Mouse (Mus musculus) gastrocnemius, postnatal 25 days (tissue): ENCODE measurements at regions not wholly inside any gene's neighbourhood (a gene's known extent, or its start where the extent isn't known, plus 50 kb on each side); places are given as distances from the start of the nearest gene placed in this dataset.

Experiments used
- DNase-seq: peaks from one replicate; pipeline ENCODE4 v3.0.0; 2022

- no peak for DNase-seq
These were observed 115.3 kb upstream of the Atp6ap2 start for GRCm38 (mm10) chrX:12472296-12472695.

DNA sequence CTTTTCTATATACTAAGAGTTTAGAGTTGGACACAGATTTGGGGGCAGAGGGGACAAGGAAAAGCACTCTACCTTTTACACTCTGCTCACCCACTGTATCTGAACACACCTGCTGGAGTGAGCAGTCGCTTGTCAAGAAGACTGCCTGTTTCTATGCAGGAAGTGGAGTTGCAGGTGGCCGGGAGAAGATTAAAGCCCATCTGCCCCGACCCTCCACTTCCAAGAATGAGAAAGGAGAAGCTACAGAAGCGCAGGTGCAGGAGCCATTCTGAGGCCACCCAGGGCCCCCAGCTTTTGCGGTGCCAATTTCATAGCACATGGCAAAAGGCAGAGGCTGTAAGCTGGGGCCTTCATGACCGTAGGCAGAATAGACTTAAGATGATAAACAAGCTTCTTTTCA, 108.4 kb upstream of the Atp6ap2 start:
- no peak for DNase-seq

- DNase-seq, result no peak
These were observed 96.6 kb upstream of the Atp6ap2 start for GRCm38 (mm10) chrX:12490957-12491356.

- DNase-seq, result no peak
These were observed 94.4 kb upstream of the Atp6ap2 start for GRCm38 (mm10) chrX:12493216-12493615.

DNA sequence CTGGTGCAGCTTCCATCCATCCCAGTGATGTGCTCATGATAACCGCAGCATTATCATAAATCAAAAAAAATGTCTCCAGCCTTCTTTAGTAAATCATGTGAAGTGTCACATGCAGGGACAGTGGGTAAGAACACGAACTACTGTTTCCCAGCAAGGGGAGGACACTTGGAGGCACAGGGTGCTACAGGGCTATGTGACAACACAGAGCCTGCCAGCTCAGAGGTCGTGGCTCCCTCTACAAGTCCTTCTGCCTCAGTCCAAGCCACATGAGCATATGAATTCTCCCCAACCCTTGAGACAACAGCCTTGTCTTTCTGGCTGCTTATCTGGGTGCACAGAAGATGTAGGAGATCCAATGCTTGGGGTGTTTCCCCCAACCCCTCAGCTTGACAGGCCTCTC, 93.7 kb upstream of the Atp6ap2 start:
- no peak for DNase-seq

DNA sequence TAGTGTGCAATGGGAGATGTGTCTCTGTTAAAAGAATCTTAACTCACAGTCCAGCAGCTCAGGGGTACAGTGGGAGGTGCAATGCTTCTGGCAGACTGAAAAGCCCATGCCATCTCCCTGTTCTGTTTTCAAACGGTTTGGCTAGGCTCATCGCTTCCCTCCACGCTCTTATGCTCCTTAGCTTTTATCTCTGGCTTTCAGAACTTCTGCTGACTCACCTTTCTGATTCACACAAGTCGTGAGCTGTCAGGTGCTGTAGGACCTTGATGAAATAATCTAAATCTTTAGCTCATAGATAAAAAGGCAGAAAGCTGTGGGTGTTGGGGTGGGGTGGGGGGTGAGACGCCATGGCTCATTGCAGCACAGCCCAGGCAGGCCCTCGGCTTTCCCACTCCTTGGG, 93.1 kb upstream of the Atp6ap2 start:
- DNase-seq, result no peak

GRCm38 (mm10) chrX:12500601-12501000, 87.0 kb upstream of the Atp6ap2 start:
- DNase-seq, result no peak

DNA sequence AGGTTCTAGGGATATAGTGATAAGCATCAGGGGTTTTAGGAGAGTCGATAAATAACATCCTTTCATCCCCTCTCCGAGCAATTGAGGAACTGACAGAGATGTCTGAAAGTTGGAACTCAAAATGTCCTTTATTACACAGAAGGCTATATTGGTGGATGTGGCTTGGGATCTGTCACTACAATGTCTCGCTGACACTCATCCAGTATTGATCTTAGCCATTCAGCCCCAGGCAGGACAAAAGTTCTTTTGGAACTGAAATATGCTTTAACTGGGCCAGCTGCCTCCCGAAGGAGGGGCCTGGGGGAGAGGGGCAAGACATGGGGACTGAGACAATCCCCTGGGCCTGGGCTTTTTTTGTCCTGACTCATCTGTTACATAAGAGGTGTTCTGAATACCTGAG, 85.2 kb upstream of the Atp6ap2 start:
- no peak for DNase-seq

DNA sequence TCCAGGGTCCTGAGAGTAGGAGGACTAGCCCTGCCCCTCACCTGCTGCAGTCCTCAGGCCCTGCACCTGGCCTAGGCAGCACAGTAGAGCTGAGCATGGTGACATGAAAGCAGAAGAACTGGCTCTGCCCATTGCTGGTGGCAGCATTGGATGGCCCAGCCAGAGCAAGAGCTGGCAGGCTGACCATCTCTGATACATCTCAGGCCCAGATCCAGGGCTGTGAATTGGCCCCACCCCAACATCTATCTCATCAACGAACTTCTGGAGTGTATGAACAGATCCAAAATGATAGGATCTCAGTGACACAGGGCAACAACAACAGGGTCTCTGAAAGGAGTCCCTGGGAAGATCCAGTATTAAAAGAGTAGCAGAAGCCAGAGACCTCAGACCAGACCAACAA, 84.0 kb upstream of the Atp6ap2 start:
- no peak for DNase-seq

- no peak for DNase-seq
These were observed 76.5 kb upstream of the Atp6ap2 start for GRCm38 (mm10) chrX:12511119-12511518.

- no peak for DNase-seq
These were observed 62.6 kb upstream of the Atp6ap2 start for GRCm38 (mm10) chrX:12525044-12525443.

- DNase-seq, result no peak
These were observed 56.9 kb upstream of the Atp6ap2 start for GRCm38 (mm10) chrX:12530406-12531311.
